Mouse (Mus musculus) midbrain, embryonic 16.5 days (tissue): ENCODE data around the gene St6galnac3. TPM values are rescaled to one million over a fixed set of nuclear protein-coding genes. Genes with fewer than 3 reads are reported as not detected.

Experiments used
- ATAC-seq: fragments of 200-750 bp; cut with Nextera tagmentation; 2 replicates; pipeline ENCODE4 v1.8.0; 2017; ENCODE audit warnings: moderate TSS enrichment
- H3K27ac ChIP-seq: fragments of 300-500 bp; sonication (generic); 2 replicates; pipeline ENCODE4 v1.5.1; 2014; ENCODE audit warnings: mild to moderate bottlenecking, low read length, mixed read lengths
- H3K27me3 ChIP-seq: fragments of 300-500 bp; sonication (generic); 2 replicates; pipeline ENCODE4 v1.6.1; 2014; ENCODE audit warnings: low read depth, low read length, mixed read lengths; ENCODE audit not compliant: control insufficient read depth, insufficient read depth
- H3K36me3 ChIP-seq: fragments of 300-500 bp; sonication (generic); 2 replicates; pipeline ENCODE4 v1.6.1; 2014; ENCODE audit warnings: mild to moderate bottlenecking, low read length, moderate library complexity, mixed read lengths; ENCODE audit not compliant: control insufficient read depth, insufficient read depth
- H3K4me1 ChIP-seq: fragments of 300-500 bp; sonication (generic); 2 replicates; pipeline ENCODE4 v1.6.1; 2014; ENCODE audit warnings: mild to moderate bottlenecking, low read length, mixed read lengths; ENCODE audit not compliant: control insufficient read depth, insufficient read depth
- H3K4me2 ChIP-seq: fragments of 300-500 bp; sonication (generic); 2 replicates; pipeline ENCODE4 v1.6.1; 2014; ENCODE audit warnings: mild to moderate bottlenecking, low read length, mixed read lengths
- H3K4me3 ChIP-seq: fragments of 300-500 bp; sonication (generic); 2 replicates; pipeline ENCODE4 v1.5.1; 2014; ENCODE audit warnings: low read depth, mild to moderate bottlenecking, low read length, moderate library complexity, mixed read lengths
- H3K9ac ChIP-seq: fragments of 300-500 bp; sonication (generic); 2 replicates; pipeline ENCODE4 v1.6.1; 2014; ENCODE audit warnings: low read depth, low read length, mixed read lengths
- H3K9me3 ChIP-seq: fragments of 300-500 bp; sonication (generic); replicated peaks from 2 replicates; pipeline ENCODE4 v1.6.1; 2014; ENCODE audit warnings: mild to moderate bottlenecking, low read length, mixed read lengths; ENCODE audit not compliant: control insufficient read depth, poor library complexity, severe bottlenecking
- WGBS: fragments of 180-500 bp; shearing (Covaris S2); extraction: QIAGEN DNeasy Blood & Tissue Kit; methylation state at CpG from one replicate; pipeline ENCODE4 v1.1.7; 2014; 5-methylcytosine and 5-hydroxymethylcytosine counted together
- polyA plus RNA-seq: library from polyadenylated mRNA; unstranded; fragments of >200 nt; fragmentation: Nextera tagmentation; extraction: Ambion mirVana; gene quantifications from 2 replicates; pipeline ENCODE4 v1.2.1, GENCODE M21; 2015

The St6galnac3 gene
- polyA plus RNA-seq, 1 experiment from 2014 or later: 19.1 TPM

DNA sequence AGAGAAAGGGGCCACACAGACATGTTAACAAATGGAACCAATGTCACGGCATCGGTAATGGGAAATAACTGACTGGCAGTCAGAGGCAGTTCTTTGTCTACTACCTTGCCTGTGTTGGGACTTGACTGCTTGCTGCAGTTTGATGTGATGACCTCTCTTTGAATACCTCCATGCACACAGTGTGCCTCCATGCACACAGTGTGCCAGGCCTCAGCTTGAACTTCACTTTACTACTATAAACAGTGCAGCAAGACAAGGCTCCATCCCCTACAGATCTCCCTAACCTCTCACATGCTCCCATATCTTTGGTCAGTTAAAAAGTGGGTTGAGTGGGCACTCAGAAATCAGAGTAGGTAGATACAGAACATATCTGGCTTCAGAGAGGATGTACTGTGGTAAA, 341.3 kb downstream of the St6galnac3 start:
- H3K9ac ChIP-seq: no peak overlapping the region
- H3K36me3 ChIP-seq: no peaks in the 10 kb centered on the region
- no peaks in the 10 kb centered on the region for H3K27me3 ChIP-seq
- no peak overlapping the region for H3K4me3 ChIP-seq
- WGBS: 90% methylated on average over 2 of the region's 2 CpGs
- ATAC-seq: no peak
- no peak overlapping the region for H3K27ac ChIP-seq
- H3K4me2 ChIP-seq: no peak overlapping the region
- H3K4me1 ChIP-seq: peaks cover 3% of the 10 kb centered on the region; the same call in 1 of the 2 replicates
- no peaks in the 10 kb centered on the region for H3K9me3 ChIP-seq

DNA sequence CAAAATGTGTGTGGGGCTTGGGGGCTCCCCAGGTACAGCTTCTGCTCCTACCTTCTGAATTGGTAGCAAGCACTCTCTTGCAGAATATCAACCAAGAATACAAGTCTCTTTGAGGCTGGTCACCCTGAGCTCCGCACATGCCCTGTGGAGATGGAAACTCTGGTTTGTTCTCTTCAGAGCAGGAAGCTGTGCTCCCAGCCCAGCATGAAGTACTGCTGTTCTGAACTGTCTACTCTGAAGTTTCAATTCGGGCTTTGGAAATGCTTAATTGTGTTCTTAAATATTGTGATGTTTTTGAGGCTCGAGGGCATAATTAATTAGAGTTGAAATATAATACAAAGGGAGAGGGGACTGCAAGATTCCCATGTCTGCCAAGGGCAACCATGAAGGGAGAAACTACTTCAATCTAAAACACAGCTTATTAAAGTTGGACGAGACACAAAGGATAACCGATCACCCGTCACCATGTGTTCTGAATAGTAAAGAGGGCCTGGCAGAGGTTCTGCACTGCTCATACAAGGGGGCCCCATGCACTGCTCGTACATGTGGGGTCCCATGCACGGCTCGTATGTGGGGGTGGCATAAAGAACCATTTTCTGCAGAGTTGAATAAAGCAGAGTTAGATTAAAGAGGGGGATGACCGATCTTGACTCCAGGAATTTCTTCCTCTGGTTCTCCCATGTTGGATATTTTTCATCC, 359.8 kb downstream of the St6galnac3 start:
- Histone ChIP-seq H3K9me3 (no peaks in the 10 kb centered on the region), H3K4me1 (peaks cover 12% of the 10 kb centered on the region; the same call in 1 of the 2 replicates), H3K36me3 (no peaks in the 10 kb centered on the region), H3K4me3 (no peak overlapping the region), H3K9ac (no peak overlapping the region), H3K4me2 (no peak overlapping the region), H3K27me3 (no peaks in the 10 kb centered on the region), H3K27ac (no peak overlapping the region; the same call in 1 of the 2 replicates)
- 39% methylated on average over 10 of the region's 10 CpGs for WGBS
- ATAC-seq: peak; percentile 76; the same call in 1 of the 2 replicates

GRCm38 (mm10) chr3:153364366-153364765, 360.6 kb downstream of the St6galnac3 start:
- peaks cover 12% of the 10 kb centered on the region; the same call in 1 of the 2 replicates for H3K4me1 ChIP-seq
- H3K9me3 ChIP-seq: no peaks in the 10 kb centered on the region
- no peak overlapping the region for H3K27ac ChIP-seq
- WGBS: 90% methylated on average over 3 of the region's 3 CpGs
- H3K27me3 ChIP-seq: no peaks in the 10 kb centered on the region
- no peak overlapping the region for H3K9ac ChIP-seq
- no peak overlapping the region for H3K4me2 ChIP-seq
- ATAC-seq: no peak
- no peaks in the 10 kb centered on the region for H3K36me3 ChIP-seq
- no peak overlapping the region for H3K4me3 ChIP-seq

GRCm38 (mm10) chr3:153359966-153360365, 365.0 kb downstream of the St6galnac3 start:
- WGBS: 95% methylated on average over 3 of the region's 3 CpGs
- ATAC-seq: no peak
- H3K36me3 ChIP-seq: no peaks in the 10 kb centered on the region
- no peak overlapping the region for H3K4me2 ChIP-seq
- no peaks in the 10 kb centered on the region for H3K9me3 ChIP-seq
- H3K4me3 ChIP-seq: no peak overlapping the region
- no peak overlapping the region for H3K9ac ChIP-seq
- no peaks in the 10 kb centered on the region for H3K27me3 ChIP-seq
- no peak overlapping the region for H3K27ac ChIP-seq
- H3K4me1 ChIP-seq: peaks cover 2% of the 10 kb centered on the region; the same call in 1 of the 2 replicates

- no peaks in the 10 kb centered on the region for H3K36me3 ChIP-seq
- no peak overlapping the region for H3K27ac ChIP-seq
- H3K9me3 ChIP-seq: no peaks in the 10 kb centered on the region
- H3K4me2 ChIP-seq: no peak overlapping the region
- no peak overlapping the region for H3K9ac ChIP-seq
- 44% methylated on average over 1 of the region's 1 CpGs for WGBS
- no peak for ATAC-seq
- H3K4me3 ChIP-seq: no peak overlapping the region
- no peaks in the 10 kb centered on the region for H3K4me1 ChIP-seq
- no peaks in the 10 kb centered on the region for H3K27me3 ChIP-seq
These were observed 368.9 kb downstream of the St6galnac3 start for GRCm38 (mm10) chr3:153356071-153356470.

DNA sequence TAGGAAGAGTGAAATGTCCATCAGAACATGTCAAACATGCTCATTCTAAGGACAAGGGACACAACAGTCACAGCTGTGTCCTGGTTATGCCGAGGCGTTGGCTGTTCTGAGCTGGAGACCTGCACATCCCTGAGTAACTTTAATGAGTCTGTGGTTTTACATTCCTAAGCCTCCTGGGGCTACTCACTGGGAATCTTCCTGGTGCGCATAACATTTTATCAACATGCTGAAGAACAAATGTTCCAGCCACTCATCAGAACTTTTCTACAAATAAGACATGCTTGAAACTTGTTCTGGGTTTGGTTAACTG, 370.0 kb downstream of the St6galnac3 start:
- Histone ChIP-seq H3K4me2 (no peak overlapping the region), H3K27me3 (no peaks in the 10 kb centered on the region), H3K9me3 (no peaks in the 10 kb centered on the region), H3K36me3 (no peaks in the 10 kb centered on the region), H3K4me3 (no peak overlapping the region), H3K4me1 (peaks cover 2% of the 10 kb centered on the region; the same call in 1 of the 2 replicates), H3K27ac (no peak overlapping the region), H3K9ac (no peak overlapping the region)
- 77% methylated on average over 3 of the region's 3 CpGs for WGBS
- no peak for ATAC-seq

DNA sequence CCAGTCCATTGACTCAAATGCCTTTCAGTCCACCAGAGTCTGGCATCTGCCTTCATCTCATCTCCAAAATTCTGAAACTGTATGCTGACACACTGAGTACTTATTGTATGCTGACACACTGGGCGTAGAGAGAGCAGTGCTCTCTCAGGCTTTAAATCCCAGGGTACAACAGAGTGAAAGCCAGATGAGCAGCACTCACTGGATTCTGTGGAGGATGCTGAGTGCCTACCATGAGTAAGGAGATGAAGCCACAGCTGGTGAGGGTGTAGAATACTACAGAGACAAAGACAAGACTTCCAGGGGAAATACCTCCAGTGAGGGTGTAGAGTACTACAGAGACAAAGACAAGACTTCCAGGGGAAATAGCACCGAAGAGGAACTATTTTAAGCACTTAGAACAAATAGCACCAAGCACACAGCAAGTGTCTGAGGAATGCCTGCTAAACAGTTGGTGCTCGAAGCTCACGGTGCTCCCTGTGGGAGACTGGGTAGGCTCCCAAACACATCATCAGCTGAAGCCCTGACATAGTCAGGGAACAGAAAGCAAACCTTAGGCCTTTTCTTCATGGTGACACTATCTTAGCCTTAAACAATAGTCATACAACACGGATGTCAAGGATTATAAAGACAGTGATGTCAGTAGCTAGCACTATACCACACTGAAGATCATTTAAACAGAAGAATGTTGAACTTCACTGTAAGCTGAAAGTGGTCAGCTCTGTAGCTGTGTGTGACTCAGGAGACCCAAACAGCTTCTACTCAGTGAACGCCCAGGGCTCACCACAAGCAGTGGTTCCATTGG, 370.6 kb downstream of the St6galnac3 start:
- 91% methylated on average over 6 of the region's 6 CpGs for WGBS
- Histone ChIP-seq H3K4me2 (no peak overlapping the region), H3K4me1 (peaks cover 2% of the 10 kb centered on the region; the same call in 1 of the 2 replicates), H3K27ac (no peak overlapping the region), H3K9ac (no peak overlapping the region), H3K27me3 (no peaks in the 10 kb centered on the region), H3K4me3 (no peak overlapping the region), H3K9me3 (no peaks in the 10 kb centered on the region), H3K36me3 (no peaks in the 10 kb centered on the region)
- ATAC-seq: no peak

GRCm38 (mm10) chr3:153353313-153354103, 371.5 kb downstream of the St6galnac3 start:
- Histone ChIP-seq H3K4me2 (no peak overlapping the region), H3K36me3 (no peaks in the 10 kb centered on the region), H3K27ac (no peak overlapping the region), H3K4me1 (peaks cover 2% of the 10 kb centered on the region; the same call in 1 of the 2 replicates), H3K9me3 (no peaks in the 10 kb centered on the region), H3K9ac (no peak overlapping the region), H3K4me3 (no peak overlapping the region), H3K27me3 (no peaks in the 10 kb centered on the region)
- 93% methylated on average over 16 of the region's 16 CpGs for WGBS
- ATAC-seq: no peak
